Mouse (Mus musculus): ENCODE measurements around the gene Blvra. TPM values are rescaled to one million over a fixed set of nuclear protein-coding genes. Genes with fewer than 3 reads are reported as not detected.
A peak's percentile ranks its signal among the peaks of the same experiment; 100 is the strongest.

The Blvra gene
- total and polyA plus RNA-seq, 3 experiments: 2.9 to 27.8 (median 24.3) TPM

DNA sequence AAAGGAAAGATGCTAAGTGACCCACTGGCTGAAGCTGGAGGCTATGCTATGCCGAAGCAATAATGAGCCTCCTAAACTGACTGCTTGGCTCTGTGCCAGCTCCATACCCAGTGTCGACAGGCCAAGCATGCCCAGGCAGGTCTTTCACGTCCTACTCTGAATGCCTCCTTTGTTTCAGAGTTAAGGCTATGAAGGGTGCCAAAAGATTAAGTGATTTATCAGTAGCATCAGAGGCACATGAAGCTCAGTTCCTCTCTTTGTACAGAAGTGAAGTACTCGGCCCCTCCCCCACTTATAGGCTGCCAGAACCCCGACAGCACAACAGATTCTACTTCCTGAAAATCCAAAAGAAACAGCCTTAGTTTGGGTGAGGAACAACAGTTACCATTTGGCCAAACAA, 66.5 kb downstream of the Blvra start:
- peak; percentile 23 for DNase-seq

DNA sequence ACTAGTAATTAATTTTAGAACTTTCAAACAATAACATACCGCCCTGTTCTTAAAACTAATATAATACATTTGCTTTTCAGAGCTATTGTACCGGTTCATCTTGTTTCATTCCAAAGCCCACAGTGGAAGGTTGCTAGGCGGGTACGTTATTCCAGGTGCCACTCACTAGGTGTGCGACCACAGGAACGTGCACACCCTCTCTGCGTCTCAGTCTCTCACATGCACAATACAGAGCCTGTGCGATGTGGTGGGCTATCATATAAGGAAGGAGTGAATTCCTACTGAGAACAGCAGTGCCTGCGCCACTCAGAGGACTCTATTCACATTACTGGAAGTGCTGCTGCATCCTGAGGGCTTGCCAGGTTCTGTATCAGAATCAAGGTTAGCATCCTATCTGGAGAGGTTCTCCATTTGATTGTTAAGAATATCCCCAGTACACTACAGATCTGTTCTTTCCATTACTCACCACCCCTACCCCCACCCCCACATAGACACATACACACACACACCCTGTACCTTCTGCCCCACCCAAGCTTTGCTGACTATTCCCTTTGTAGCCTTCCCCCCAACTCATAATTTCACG, 67.5 kb downstream of the Blvra start:
- no peak for DNase-seq

DNA sequence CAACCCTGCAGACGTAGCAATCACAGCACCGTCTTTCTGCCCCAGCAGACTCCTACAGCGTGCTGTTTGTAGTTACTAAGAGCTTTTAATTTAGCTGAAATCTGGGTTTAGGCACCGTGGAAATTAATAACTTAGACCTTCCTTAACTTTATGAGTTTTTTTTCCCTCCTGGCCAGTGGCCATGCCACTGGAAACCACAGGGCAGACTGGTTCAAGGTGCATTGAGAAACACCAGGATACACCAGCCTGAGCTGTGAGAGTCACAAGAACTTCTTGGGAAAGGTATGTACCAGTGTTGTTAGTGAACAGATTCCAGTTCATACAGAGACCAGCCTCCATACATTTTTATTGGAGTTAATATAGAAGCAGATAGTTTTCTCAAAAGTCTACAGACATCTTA, 68.0 kb downstream of the Blvra start:
- DNase-seq: no peak

GRCm38 (mm10) chr2:127139094-127139493, 68.6 kb downstream of the Blvra start:
- DNase-seq: no peak

GRCm38 (mm10) chr2:127139605-127140004, 69.1 kb downstream of the Blvra start:
- DNase-seq: no peak

DNA sequence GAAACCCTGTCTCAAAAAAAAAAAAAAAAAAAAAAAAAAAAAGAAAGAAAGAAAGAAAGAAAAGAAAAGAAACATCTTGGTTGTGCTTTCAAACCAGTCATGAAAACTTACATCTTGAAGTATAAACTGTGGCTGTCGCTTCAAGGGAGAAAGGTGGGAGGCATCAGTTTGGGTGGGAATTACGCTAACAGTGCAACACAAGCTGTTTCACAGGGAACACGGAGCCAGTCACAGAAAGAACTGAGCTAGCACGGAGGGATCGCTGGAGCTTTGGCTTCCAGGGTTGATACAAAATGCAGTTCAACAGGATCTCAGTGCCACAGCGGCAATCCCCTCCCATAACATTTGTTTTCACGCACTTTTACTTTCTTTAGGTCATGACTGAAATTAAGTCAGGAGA, 69.5 kb downstream of the Blvra start:
- DNase-seq: no peak

GRCm38 (mm10) chr2:127142031-127142430, 71.6 kb downstream of the Blvra start:
- DNase-seq: no peak

- DNase-seq: peak; percentile 20
These were observed 72.2 kb downstream of the Blvra start for GRCm38 (mm10) chr2:127142577-127143157.

DNA sequence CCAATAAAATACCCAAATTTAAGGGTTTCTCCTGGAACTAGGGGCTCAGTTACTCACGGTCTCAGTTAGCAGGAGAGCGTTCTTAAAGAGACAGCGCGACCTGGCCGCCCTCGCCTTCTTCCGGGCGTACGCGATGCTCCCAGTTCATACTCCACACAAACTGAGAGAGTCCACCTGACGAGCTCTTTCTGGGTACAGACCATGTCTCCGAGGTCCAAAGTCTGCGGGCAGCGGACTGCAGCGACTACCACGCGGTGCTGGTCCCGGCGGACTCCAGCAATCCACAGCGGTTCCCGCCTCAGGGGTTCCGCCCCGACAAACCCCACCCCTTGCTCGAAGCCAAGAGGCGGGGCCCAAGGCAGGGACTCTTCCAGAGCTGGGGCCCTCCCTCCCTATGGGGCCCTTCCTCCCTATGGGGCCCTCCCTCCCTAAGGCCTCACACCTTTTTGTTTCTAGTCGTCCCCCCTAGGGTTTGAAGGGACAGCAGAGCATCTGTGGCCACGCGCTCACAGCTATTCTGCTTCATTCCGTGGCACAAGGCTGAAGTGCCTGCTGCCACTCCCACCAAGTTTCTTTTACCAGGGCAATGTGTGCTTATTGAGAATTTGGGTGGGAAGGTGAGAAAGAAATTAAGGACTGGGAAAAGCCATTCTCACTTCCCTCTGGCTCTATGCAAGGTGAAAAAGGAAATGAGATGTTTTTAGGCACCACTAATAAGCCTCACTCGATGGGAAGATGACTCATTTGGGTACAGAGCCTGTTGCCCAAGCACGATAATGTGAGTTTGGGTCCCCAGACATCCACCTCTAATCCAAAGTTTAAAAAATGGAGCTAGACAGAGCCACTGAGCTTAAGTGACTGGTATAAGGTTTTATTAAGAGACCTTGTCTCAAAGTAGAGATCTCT, 72.9 kb downstream of the Blvra start, which contains the start of gene Itpripl1:
Itpripl1 (minus strand) TSS at position 285 of the 906 bp plus-strand sequence.
- peak; percentile 90 for DNase-seq

- DNase-seq: no peak
These were observed 75.2 kb downstream of the Blvra start for GRCm38 (mm10) chr2:127145699-127146098.

Small RNA genes lying within 50 kb of the gene (microRNA-seq; reads per million reads assigned to microRNA genes)
- 0 reads per million in 2 experiments for gene Gm24081

Other genes starting within 250 kb of the Blvra start
- gene Trpm7, start 194.4 kb upstream of the Blvra start, total RNA-seq (2021): 10 to 100 TPM; 35.8 to 41.1 TPM
- gene Trpm7, start 194.4 kb upstream of the Blvra start, polyA plus RNA-seq (2012; rRNA removed): 1.2 and 1.5 TPM in 2 replicates
- gene Sppl2a, start 137.4 kb upstream of the Blvra start, total RNA-seq (2021): 10 to 100 TPM; 72.2 to 86.9 TPM
- gene Sppl2a, start 137.4 kb upstream of the Blvra start, polyA plus RNA-seq (2012; rRNA removed): 9.1 and 10.6 TPM in 2 replicates
- 10 to 100 TPM in 1 of 2 experiments, 1 to 10 TPM in 1; 8.3 to 10.6 TPM for gene Ap4e1, start 61.9 kb upstream of the Blvra start, total RNA-seq (2021)
- 1.0 TPM in 2 replicates for gene Ap4e1, start 61.9 kb upstream of the Blvra start, polyA plus RNA-seq (2012; rRNA removed)
- 1 to 10 TPM; 1.4 to 2.6 TPM for gene Ncaph, start 63.3 kb downstream of the Blvra start, total RNA-seq (2021)
- gene Ncaph, start 63.3 kb downstream of the Blvra start, polyA plus RNA-seq (2012; rRNA removed): 0.46 and 0.89 TPM in 2 replicates
- 1 to 10 TPM; 5.1 to 7.0 TPM for gene Itpripl1, start 72.8 kb downstream of the Blvra start, total RNA-seq (2021)
- 3.3 and 3.7 TPM in 2 replicates for gene Itpripl1, start 72.8 kb downstream of the Blvra start, polyA plus RNA-seq (2012; rRNA removed)
- 1 to 10 TPM; 1.6 to 2.0 TPM for gene 1810024B03Rik, start 137.6 kb downstream of the Blvra start, total RNA-seq (2021)
- gene 1810024B03Rik, start 137.6 kb downstream of the Blvra start, polyA plus RNA-seq (2012; rRNA removed): 1.0 and 1.3 TPM in 2 replicates
- 10 to 100 TPM; 66.7 to 69.2 TPM for gene Snrnp200, start 137.7 kb downstream of the Blvra start, total RNA-seq (2021)
- 21.0 and 23.7 TPM in 2 replicates for gene Snrnp200, start 137.7 kb downstream of the Blvra start, polyA plus RNA-seq (2012; rRNA removed)
- gene Ciao1, start 177.2 kb downstream of the Blvra start, total RNA-seq (2021): 100 to 1,000 TPM in 1 of 2 experiments, 10 to 100 TPM in 1; 82.1 to 127 TPM
- 42.7 and 59.3 TPM in 2 replicates for gene Ciao1, start 177.2 kb downstream of the Blvra start, polyA plus RNA-seq (2012; rRNA removed)
- gene Tmem127, start 177.2 kb downstream of the Blvra start, total RNA-seq (2021): 10 to 100 TPM; 84.1 to 87.6 TPM
- gene Tmem127, start 177.2 kb downstream of the Blvra start, polyA plus RNA-seq (2012; rRNA removed): 131 and 150 TPM in 2 replicates
- gene Stard7, start 199.6 kb downstream of the Blvra start, total RNA-seq (2021): 100 to 1,000 TPM in 1 of 2 experiments, 10 to 100 TPM in 1; 81.7 to 117 TPM
- gene Stard7, start 199.6 kb downstream of the Blvra start, polyA plus RNA-seq (2012; rRNA removed): 74.4 and 104 TPM in 2 replicates

All from adrenal gland, adult 2 months (tissue).